Mouse (Mus musculus) heart, adult 9 months (tissue): Measurements from ENCODE around the gene Hist1h2ah.

ENCODE experiments used
- DNase-seq, 2 experiments: peaks; one replicate each; pipeline ENCODE4 v3.0.0; 2022; ENCODE audit warnings: low spot score in 2 of 2

Hist1h2ah gene

DNA sequence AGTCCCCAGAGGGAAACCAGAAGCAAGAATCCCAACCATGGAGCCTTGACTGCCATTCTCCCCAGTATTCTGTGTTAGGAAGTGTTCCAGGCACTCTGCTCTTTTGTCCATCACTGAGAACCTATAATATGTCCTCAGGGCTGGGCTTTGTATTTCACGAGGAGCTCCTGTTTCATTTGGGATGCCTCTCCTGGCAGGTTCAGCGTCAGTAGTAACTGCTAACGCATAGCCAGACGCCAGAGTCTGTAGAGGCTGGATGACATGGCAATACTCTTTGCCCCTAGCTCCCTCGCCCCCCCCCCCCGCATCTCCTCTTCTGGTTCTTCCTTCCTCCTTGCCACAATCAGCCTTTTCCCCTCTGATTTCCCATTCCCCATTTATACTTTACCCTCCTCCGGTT, 25.7 kb downstream of the Hist1h2ah start, which contains the start of gene Prss16:
TSS of gene Prss16 (minus strand) at position 101 of the 400 bp plus-strand sequence.
- DNase-seq = no peak

DNA sequence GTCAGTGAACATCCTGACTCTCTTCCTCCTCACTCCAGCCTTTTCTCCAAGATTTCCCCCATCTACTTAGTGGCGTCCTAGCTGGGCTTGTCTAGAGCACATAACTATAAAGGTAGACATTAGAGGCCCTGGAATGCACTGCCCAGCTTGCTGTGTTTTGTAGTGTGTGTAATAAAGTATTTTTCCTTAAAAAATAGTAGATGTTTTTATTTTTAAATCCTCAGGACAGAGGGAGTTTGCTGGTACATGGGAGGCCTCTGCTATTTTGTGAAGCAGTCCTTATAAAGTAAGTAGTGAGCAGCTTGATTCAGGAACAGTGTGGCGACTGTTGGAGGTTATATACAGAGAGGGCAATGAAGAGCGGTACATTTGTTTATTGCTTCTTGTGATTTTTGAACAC, 26.7 kb downstream of the Hist1h2ah start:
- DNase-seq = no peak

DNA sequence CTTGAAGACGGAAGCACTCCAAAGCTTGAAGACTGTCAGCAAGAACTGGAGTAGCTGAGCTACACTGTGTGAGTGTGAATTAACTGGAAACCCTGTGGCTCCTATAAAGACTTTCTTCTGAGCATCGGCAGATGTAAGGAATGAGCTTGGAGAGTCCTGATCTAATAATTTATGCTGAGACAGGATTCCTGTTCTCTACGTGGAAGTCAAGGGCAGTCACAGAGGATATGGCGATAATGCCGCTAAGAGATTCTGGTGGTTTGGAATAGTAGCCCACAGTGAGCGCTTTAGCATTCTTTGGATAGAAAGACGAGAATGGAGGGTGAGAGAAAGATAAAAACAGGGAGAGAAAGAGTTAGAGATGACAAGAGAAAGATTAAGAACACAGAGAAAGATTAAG, 27.5 kb downstream of the Hist1h2ah start:
- no peak for DNase-seq

GRCm38 (mm10) chr13:22007121-22007510, 28.3 kb downstream of the Hist1h2ah start:
- DNase-seq = no peak

DNA sequence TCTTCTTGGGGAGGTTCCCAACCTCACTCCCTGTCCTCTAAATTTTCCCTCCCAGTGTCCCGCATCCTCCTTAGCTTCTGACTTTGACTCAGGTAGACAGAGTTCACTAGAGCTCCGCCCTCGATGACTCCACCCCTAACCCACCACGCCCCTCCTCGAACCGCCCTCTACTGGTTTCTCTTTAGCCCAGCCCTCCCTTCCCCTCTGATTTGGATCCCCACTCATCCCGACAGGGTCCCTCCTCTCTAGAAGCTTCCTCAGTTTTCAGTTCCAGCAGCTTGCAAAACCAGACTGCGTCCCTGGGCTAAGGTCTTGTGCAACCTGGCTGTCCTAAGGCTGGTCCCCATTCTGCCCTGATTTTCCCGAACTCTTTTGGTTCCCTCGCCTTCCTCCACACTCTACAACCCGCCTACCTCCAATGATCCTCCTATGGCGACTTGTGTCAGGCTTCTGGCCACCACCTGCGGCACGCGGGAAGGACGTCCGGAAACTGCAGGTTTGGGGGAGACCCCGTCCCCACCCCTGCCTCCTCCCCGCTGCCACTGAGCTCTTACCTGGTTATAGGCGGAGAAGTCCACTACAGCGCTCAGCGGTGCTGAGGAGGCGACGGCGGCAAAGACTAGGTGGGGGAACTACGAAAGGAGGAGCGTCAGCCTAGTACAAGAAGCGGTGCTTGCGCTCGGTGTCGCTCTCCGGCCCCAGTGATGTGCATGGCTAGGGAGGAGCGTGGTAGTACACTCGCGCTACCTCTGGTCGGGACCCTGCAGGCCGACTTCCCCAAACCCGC, 28.8 kb downstream of the Hist1h2ah start:
- DNase-seq = peak in 1 of 2 experiments; percentile 27

DNA sequence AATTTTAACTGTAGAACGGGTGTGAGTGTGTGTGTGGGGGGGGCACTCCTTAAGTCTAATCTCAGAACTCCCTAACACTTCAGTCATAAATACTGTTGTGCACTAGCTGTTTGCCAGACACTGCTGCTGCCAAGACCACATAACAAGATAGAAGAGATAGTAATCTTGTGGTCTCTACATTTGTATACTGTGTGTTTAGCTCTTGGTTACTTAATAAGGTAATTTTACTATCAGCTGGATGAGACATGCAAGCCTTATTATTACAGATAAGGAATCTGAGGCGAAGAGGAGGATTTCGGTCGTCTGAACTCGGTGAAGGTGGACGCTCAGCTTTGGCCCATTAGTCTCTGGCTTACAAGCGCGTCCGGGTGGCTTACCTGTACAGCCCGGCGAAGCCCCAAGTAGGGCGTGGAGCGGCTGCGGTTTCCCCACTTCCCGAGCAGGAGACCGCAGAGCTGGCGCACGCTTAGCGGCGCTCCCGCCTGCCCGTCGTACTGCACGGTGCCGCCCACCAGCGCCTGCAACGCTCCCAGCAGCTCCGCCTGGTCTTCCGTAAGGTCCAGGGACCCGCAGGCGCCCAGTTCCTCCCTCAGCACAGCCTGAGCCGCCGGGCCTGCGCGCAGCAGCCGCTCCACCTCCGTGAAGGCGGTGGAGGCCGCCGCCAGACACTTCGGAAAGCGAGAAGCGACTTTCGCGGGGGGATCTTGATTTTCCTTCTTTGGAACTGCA, 29.6 kb downstream of the Hist1h2ah start:
- DNase-seq = no peak

GRCm38 (mm10) chr13:22001823-22002222, 33.5 kb downstream of the Hist1h2ah start:
- no peak for DNase-seq

DNA sequence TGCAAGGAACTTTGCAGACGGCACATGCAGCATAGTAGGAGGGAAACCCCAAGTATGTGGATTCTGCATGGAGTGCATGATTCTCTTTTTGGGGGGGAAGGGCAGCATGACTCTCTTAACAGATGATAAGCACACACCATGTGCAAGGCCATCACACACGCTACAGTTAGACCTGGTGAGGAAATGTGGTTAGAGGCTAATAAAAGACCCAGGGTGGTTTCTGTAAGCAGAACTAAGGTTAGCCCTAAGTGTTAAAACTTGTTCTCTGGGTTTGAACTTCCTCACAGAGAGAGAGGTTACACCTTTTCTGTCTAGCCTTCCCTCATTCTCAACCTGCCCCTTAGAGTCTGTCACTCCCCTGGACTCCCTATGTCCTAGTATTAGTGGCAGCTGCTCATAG, 34.0 kb downstream of the Hist1h2ah start:
- DNase-seq = no peak

DNA sequence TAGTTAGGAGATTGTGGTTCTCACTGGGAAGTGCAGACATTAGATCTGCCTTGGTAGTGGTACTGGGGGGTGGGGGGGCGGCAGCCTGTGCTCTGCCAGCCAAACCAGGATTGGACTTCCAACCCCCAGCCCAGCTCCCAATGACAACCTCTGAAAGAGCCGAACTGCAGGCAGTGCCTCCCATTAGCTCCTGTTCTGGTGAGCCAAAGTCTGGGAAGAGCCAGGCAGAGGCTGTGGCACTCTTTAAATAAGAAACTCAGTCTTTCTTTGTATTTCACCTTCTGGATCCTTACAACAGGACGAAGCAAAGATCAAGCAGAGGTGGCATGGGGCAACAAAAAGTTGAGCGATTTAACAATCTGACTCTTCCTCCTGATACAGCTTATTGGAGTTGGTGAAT, 36.2 kb downstream of the Hist1h2ah start:
- DNase-seq = no peak

- no peak for DNase-seq
Observed at GRCm38 (mm10) chr13:21998412-21998811, 37.0 kb downstream of the Hist1h2ah start.

DNA sequence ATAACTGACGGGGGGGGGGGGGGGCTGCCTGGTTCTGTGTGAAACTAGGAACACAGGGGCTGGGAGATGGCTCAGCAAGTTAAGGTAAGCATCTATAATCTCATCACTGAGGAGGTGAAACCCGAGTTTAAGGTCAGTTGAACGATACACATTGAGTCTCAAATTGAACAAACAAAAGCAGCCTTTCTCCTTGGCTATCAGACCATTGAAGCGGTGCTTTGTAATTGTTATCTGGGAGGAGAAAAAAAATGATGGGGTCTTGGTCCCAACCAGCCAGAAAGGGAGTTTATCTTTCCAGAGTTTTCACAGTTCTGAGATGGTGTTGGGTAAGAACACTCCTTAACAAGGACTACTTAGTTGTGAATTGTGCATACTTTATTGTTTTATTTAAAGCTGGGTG, 37.5 kb downstream of the Hist1h2ah start:
- no peak for DNase-seq

GRCm38 (mm10) chr13:21997201-21997820, 38.1 kb downstream of the Hist1h2ah start:
- DNase-seq = no peak

DNA sequence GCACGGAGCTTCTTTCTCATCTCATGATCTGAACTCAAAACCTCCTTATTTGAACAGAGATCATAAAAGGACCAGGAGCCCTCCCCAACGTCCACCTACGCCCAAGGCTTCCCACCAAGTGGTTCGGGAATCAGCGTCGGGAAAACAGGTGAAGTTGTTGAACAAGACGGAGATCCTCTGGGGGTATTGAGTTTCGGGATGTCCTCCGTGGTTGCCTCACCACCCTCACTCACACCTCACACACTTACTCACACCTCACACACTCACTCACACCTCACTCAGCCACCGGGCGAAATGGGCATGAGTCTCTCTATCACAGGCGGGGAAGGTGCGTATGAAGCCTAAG, 38.6 kb downstream of the Hist1h2ah start:
- DNase-seq = no peak

- DNase-seq = no peak
Observed at GRCm38 (mm10) chr13:21996101-21996839, 39.1 kb downstream of the Hist1h2ah start.

DNA sequence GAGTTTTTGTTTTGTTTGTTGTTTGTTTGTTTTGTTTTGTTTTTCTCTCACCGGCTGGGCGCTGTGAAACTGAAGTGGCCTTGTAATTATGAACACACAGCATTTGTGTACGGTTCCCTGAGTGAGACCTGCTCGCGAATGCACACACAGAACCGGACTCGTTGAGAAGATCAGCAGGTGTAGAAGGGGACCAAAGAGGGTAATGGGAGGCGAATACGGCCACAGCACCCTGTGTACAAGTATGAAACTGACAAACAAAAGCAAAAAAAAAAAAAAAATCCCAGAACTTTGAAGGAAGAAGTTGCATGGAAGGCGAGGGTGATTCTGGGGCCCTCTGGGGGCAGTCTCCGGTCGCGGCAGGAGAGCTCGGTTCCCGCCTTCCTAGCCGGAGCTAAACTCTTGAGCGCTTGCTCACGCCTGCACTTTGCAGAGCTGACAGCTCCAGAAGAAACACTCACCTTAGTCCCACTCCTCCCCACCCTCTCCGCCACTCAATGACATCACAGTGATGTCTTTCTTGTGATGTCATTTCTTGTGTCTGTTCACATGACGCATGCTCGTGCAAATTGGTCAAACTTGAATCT, 39.9 kb downstream of the Hist1h2ah start:
- no peak for DNase-seq

GRCm38 (mm10) chr13:21994896-21995295, 40.5 kb downstream of the Hist1h2ah start:
- no peak for DNase-seq

GRCm38 (mm10) chr13:21993957-21994738, 41.2 kb downstream of the Hist1h2ah start:
- DNase-seq = peak in 1 of 2 experiments; percentile 29

DNA sequence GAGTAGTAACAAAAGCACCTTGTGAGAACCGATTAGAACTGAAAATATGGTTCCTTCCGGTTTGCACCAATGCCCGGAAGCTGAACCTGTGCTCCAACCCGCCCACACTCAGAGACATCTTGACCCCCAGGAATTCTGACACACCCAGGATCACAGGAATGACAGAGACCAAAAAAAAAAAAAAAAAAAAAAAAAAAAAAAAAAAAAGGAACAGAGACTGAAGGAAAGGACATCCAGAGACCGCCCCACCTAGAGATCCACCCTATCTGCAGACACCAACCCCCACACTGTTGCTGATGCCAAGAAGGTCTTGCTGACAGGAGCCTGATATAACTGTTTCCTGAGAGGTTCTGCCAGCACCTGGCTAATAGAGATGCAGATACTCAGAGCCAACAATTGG, 42.8 kb downstream of the Hist1h2ah start:
- no peak for DNase-seq
